Mouse (Mus musculus): ENCODE measurements around the gene Cnst. TPM values are rescaled to one million over a fixed set of nuclear protein-coding genes. Genes with fewer than 3 reads are reported as not detected.
"Not testable (repeated sequence)": the region's sequence is repeated elsewhere in the genome, so short reads cannot be mapped to it uniquely, and the experiment has no call there.

Cnst gene
- 19.7 and 23.5 TPM in 2 replicates for polyA plus RNA-seq (2016; fragmentation: Nextera tagmentation; extraction: Ambion mirVana)

DNA sequence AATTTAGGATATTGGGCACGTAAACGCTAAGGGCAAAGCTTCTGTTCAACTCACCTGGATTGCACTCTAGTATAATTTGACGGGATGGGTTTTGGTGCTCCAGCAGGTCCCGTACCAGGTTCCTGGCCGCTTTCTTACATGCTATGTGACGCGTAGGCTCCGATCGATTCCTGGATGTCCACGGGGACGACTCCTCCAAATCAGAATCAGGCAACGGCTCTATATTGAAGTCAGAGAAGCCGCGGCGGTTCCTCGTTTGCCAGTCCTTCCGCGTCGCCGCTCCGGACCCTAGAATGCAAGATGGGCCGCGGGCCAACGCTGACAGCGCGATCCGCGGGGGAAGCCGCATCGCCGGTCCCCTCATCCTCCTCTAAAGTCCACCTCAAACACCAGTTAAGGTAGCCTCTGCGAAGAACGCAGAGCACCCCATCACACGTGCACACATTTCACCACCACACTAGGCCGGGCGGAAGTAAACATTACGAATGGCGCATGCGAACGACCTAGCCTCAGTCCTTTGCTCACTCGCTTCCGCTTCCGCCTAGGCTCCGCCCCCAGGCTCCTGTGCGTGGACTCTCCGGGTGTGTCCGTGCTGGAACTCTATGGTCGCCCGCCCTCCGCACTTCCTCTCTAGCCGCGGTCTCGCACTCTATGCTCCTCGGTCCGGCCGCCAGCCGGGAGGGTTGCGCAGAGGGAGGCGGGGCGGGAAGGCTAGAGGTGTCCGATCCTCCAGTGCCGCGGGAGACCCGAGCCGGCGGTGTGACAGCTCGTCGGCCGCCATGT, at the start of gene Cnst, which contains the start of gene Tfb2m:
Gene Cnst, plus strand, starts transcription at position 603 of the 783 bp plus-strand sequence.
Gene Tfb2m, minus strand, starts transcription at position 500 of the 783 bp plus-strand sequence.
- not testable (repeated sequence) for H3K27me3 ChIP-seq (ENCODE audit: low read depth, poor library complexity, severe bottlenecking); H3K9me3 ChIP-seq (replicated peaks); H3K36me3 ChIP-seq
- peaks cover 26% of the 10 kb centered on the region for H3K4me1 ChIP-seq
- H3K27ac ChIP-seq (replicated peaks), result peak within 1 kb of the TSS; percentile 92
- under 1% methylated on average over 69 of the region's 69 CpGs for WGBS
- peak within 1 kb of the TSS; percentile 87 for H3K4me3 ChIP-seq
- peak; percentile 99 for DNase-seq (ENCODE audit: low spot score)

DNA sequence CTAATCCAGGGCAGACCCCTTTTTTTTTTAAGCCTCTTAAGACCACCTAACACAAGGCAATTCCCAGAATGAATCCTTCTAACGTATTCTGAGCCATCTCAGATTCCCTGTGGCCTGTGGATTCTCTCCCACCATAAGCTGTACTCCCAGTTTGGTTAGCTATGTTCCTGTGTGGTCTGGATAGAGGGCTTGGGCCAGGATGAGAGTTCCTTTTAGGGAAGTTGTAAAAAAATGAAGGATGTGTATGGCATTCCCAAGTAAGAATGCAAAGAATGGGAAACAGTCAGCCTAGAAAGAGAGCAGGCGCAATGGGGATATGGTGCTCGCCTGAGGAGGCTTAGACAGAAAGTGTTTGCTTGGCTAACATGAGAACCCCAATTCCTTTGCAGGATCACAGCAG, 46.9 kb upstream of the Cnst start:
- Histone ChIP-seq H3K27ac (replicated peaks) (no peak overlapping the region), H3K4me1 (no peaks in the 10 kb centered on the region), H3K9me3 (replicated peaks) (no peaks in the 10 kb centered on the region), H3K4me3 (no peak overlapping the region), H3K36me3 (no peaks in the 10 kb centered on the region), H3K27me3 (ENCODE audit: low read depth, poor library complexity, severe bottlenecking) (no peaks in the 10 kb centered on the region)
- 73% methylated on average over 3 of the region's 3 CpGs for whole genome bisulfite sequencing
- DNase-seq (ENCODE audit: low spot score), result no peak

DNA sequence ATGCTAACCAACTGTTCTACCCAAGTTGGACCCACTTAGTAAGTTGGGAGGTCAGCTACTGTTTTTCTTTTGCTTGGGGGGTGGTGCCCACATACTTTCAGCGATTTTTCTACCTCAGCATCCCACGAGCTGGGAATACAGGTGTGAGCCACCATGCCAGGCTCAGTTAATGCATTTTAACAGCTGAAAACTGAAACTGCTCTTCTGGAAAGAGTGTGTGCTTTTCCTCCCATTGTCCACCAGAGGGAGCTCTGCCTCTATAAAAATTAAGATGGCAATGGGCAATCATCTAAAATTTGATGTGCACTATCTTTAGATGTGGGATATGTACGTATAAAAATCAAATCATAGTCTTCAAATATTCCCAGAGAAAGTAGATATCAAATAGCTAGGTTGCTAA, 43.6 kb upstream of the Cnst start:
- no peaks in the 10 kb centered on the region for H3K27me3 ChIP-seq (ENCODE audit: low read depth, poor library complexity, severe bottlenecking)
- H3K27ac ChIP-seq (replicated peaks), result no peak overlapping the region
- no peaks in the 10 kb centered on the region for H3K36me3 ChIP-seq
- no peak for DNase-seq (ENCODE audit: low spot score)
- no peaks in the 10 kb centered on the region for H3K4me1 ChIP-seq
- H3K9me3 ChIP-seq (replicated peaks), result no peaks in the 10 kb centered on the region
- H3K4me3 ChIP-seq, result no peak overlapping the region
- WGBS, result 23% methylated on average over 3 of the region's 3 CpGs

- Histone ChIP-seq H3K27ac (replicated peaks) (no peak overlapping the region), H3K4me3 (no peak overlapping the region), H3K27me3 (ENCODE audit: low read depth, poor library complexity, severe bottlenecking) (no peaks in the 10 kb centered on the region), H3K9me3 (replicated peaks) (no peaks in the 10 kb centered on the region), H3K36me3 (no peaks in the 10 kb centered on the region), H3K4me1 (no peaks in the 10 kb centered on the region)
- no peak for DNase-seq (ENCODE audit: low spot score)
- WGBS, result 67% methylated on average over 9 of the region's 9 CpGs
These were observed 39.4 kb upstream of the Cnst start for GRCm38 (mm10) chr1:179506530-179507315.

- Histone ChIP-seq H3K4me3 (no peak overlapping the region), H3K4me1 (peaks cover 5% of the 10 kb centered on the region; the same call in 1 of the 2 replicates), H3K9me3 (replicated peaks) (no peaks in the 10 kb centered on the region), H3K36me3 (no peaks in the 10 kb centered on the region), H3K27me3 (ENCODE audit: low read depth, poor library complexity, severe bottlenecking) (no peaks in the 10 kb centered on the region), H3K27ac (replicated peaks) (no peak overlapping the region)
- WGBS, result 92% methylated on average over 13 of the region's 13 CpGs
- DNase-seq (ENCODE audit: low spot score), result no peak
These were observed 35.4 kb upstream of the Cnst start for GRCm38 (mm10) chr1:179510546-179511340.

DNA sequence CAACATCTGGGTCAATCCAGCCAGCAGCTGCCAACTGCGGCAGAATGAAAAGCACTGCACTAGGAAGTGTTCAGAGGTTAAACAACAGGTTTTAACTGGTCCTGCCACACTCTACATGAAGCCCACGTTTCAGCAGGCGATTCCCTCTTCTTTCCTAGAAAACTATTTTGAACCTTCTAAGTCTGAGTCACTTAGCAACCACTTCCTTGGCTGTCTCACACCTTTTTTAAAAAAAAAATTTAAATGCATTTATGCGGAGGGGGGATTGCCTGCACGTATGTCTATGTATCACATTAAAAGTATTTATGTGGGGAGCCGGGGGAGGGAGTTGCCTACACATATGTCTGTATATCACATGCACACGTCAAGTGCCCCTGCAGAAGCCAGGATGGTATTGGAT, 34.3 kb upstream of the Cnst start:
- Histone ChIP-seq H3K27ac (replicated peaks) (no peak overlapping the region), H3K4me3 (no peak overlapping the region), H3K36me3 (no peaks in the 10 kb centered on the region), H3K9me3 (replicated peaks) (no peaks in the 10 kb centered on the region), H3K4me1 (peaks cover 11% of the 10 kb centered on the region), H3K27me3 (ENCODE audit: low read depth, poor library complexity, severe bottlenecking) (no peaks in the 10 kb centered on the region)
- DNase-seq (ENCODE audit: low spot score), result no peak
- 87% methylated on average over 7 of the region's 7 CpGs for WGBS

DNA sequence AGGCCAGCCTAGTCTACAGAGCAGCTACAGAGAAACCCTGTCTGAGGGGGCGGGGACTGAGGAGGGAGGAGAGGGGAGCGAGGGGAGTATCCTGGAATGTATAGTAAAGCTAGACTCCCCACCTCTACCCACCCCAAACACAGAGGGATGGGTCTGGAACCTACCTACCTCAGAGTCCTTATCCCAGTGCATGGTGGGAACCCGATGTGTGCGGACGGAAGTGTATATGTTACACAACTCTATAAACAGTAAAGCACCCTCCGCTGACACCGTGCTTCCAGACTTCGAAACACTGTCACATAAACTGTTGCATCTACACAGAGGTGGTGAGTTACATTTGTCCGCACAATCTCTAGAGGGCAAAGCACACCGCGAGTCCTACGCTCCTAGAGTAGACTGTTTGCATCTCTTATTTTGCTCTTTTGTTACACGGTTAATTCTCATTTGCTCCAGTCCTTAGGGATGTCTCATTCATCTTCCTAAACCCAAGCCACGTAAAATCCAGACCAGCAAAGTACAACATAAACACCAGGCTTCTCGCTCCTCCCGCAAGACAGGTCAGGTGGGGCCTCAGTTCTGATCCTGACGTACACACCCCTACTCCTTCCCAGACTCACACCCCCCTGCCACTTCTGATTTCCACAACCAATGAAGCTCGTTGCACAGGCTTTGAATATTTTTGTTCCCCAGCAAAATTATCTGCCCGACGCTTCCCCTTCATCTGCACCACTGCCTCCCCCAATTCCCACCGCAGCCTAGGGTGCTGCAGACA, 29.0 kb upstream of the Cnst start:
- Histone ChIP-seq H3K36me3 (no peaks in the 10 kb centered on the region), H3K9me3 (replicated peaks) (no peaks in the 10 kb centered on the region), H3K27me3 (ENCODE audit: low read depth, poor library complexity, severe bottlenecking) (no peaks in the 10 kb centered on the region), H3K4me3 (peak overlapping the region; percentile 84), H3K27ac (replicated peaks) (peak overlapping the region; percentile 82), H3K4me1 (peaks cover 19% of the 10 kb centered on the region)
- WGBS, result under 1% methylated on average over 21 of the region's 21 CpGs
- peak; percentile 22 for DNase-seq (ENCODE audit: low spot score)

DNA sequence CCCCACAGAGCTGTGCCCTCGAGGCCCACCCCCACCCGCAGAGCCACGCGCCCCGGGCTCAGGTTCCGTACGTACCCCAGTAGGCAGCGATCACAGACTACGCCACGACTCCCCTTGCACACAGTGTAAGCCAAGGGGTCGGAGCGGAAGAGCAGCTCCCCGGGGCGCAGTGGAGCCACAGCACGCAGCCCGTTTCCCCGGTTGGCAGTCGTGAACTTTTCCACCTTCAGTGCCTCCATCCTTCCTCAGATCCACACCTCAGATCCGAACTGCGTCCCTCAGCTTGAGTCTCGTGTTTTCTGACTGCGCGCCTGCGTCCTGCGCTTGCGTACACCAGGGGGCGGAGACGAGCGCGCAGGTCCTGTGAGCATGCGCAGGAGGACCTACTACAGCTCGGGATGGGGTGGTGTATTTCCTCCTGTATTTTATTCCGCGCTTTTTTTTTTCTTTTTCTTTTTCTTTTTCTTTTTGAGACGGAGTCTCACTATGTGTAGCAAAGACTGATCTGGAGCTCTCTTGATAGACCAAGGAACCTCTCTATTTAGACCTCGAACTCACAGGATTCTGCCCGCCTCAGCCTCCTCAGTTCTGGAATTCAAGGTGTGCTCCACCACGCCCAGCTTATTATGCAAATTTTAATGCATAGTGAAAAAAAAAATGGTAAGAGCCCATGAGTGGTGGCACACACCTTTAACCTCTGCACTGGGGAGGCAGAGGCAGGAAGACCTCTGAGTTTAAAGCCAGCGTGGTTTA, 28.3 kb upstream of the Cnst start, which contains the start of gene Smyd3:
Gene Smyd3, minus strand, starts transcription at position 329 of the 753 bp plus-strand sequence.
- H3K27me3 ChIP-seq (ENCODE audit: low read depth, poor library complexity, severe bottlenecking), result no peaks in the 10 kb centered on the region
- peak within 1 kb of the TSS; percentile 82 for H3K27ac ChIP-seq (replicated peaks)
- peaks cover 19% of the 10 kb centered on the region for H3K4me1 ChIP-seq
- H3K36me3 ChIP-seq, result no peaks in the 10 kb centered on the region
- WGBS, result 6% methylated on average over 39 of the region's 39 CpGs
- peak within 1 kb of the TSS; percentile 84 for H3K4me3 ChIP-seq
- peak; percentile 81 for DNase-seq (ENCODE audit: low spot score)
- no peaks in the 10 kb centered on the region for H3K9me3 ChIP-seq (replicated peaks)

- Histone ChIP-seq H3K4me3 (no peak overlapping the region), H3K27me3 (ENCODE audit: low read depth, poor library complexity, severe bottlenecking) (no peaks in the 10 kb centered on the region), H3K27ac (replicated peaks) (no peak overlapping the region), H3K9me3 (replicated peaks) (no peaks in the 10 kb centered on the region), H3K36me3 (no peaks in the 10 kb centered on the region), H3K4me1 (peaks cover 15% of the 10 kb centered on the region)
- 94% methylated on average over 3 of the region's 3 CpGs for WGBS
- DNase-seq (ENCODE audit: low spot score), result no peak
These were observed 26.3 kb upstream of the Cnst start for GRCm38 (mm10) chr1:179519901-179520300.

GRCm38 (mm10) chr1:179539054-179539453, 7.1 kb upstream of the Cnst start:
- Histone ChIP-seq H3K27ac (replicated peaks) (no peak overlapping the region), H3K27me3 (ENCODE audit: low read depth, poor library complexity, severe bottlenecking) (no peaks in the 10 kb centered on the region), H3K4me3 (no peak overlapping the region), H3K36me3 (peaks cover 43% of the 10 kb centered on the region), H3K4me1 (no peaks in the 10 kb centered on the region), H3K9me3 (replicated peaks) (no peaks in the 10 kb centered on the region)
- WGBS, result 93% methylated on average over 3 of the region's 3 CpGs
- no peak for DNase-seq (ENCODE audit: low spot score)

DNA sequence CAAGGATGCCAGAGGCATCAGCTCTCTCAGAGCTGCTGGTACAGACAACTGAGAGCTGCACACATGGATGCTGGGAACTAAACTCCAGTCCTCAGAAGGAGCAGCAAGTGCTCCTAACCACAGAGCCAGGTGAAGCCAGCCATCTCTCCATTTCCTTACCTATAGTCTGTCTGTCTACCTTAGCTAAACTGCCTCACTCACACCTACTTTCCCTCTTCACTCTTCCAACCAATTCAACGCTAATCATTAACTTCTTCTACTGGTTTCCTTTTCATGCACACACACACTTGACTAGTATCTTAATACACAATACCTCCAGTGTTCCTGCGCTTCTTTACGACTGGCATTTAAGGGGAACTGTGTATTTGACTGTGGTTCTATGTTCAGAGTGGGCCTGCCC, 6.3 kb upstream of the Cnst start:
- WGBS, result 94% methylated on average over 3 of the region's 3 CpGs
- peaks cover 36% of the 10 kb centered on the region for H3K36me3 ChIP-seq
- H3K4me3 ChIP-seq, result no peak overlapping the region

More for the DNA sequence above, 6.3 kb upstream of the Cnst start:
- H3K27ac ChIP-seq (replicated peaks), result no peak overlapping the region
- H3K9me3 ChIP-seq (replicated peaks), result no peaks in the 10 kb centered on the region
- peaks cover 2% of the 10 kb centered on the region for H3K4me1 ChIP-seq
- H3K27me3 ChIP-seq (ENCODE audit: low read depth, poor library complexity, severe bottlenecking), result no peaks in the 10 kb centered on the region
- DNase-seq (ENCODE audit: low spot score), result no peak
